Mouse (Mus musculus): ENCODE data around the gene Micall1.

Gene Micall1

DNA sequence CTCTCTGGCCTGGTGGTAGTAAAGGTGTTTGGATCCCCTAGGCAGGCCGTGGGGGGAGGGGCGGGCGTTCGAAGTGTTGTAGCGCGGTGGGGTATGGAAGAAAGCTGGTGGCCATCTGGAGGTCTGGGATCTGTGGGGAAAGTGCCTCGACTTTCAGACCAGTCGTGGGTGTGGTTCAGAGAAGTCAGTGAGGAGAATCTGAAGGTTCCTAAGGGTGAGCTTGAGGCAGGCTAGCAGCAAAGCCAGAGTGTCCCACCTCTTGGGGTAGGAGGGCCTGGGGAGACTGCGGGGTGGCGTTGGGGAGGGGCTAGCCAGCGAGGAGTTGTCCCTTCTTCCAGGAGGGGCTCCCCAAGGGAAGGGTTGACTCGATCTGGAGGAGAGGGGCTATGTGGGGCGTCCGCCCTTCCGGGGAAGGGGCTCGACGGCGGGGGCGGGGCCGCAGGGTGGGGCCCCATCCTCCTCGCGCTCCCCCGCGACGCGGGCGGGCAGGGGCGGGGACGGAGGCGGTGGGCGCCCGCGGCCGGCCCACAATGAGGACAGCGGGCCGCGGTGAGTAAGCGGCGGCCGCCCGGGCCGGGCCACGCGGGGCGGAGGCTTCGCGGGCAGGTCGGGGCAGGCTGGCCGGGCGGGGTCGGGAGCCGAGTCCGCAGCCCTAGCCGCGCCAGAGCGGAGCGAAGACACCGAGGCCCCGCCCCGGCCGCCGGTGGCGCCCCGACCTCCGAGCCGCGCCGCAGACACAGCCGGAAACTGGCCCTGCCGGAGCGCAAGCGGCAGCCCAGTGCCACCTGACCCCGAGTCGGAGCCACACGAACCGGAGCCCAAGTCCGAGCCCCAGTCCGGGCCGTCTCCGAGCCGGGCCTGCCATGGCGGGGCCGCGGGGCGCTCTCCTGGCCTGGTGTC is at the start of gene Micall1:
Gene Micall1, plus strand, starts transcription at position 478 of the 900 bp plus-strand sequence.
- DNase-seq: peak; percentile 75

DNA sequence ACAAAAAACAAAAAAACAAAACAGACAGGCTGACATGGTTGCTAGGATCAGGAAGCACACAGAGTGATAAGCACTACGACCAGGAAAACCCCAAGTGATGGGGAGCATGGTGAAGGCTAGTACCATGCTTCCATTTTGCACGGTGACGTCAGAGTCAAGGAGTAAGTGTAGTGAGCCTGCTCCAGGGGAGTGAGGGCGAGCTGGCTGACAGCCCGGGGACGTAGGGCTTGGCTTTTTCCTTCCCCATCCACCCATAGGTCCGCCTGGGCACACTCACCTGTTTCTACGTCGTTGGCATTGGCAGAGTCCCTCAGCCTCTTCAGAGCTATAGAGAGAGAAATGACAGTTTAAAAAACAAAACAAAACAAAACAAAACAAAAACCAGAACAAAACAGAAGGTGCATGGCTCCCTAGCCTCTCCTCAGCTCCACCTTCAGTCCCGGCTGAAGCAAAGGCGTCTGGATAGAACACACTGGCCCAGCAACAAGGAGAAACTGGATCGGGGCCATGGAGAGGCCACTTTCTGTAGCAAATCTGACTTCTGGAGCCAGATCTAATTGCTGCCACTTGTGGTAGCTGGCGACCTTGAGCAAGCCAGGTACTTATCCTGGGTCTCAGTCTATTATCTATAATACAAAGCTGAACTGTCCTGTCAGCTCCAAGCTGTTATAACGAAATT is 47.7 kb upstream of the Micall1 start:
- DNase-seq: no peak

DNA sequence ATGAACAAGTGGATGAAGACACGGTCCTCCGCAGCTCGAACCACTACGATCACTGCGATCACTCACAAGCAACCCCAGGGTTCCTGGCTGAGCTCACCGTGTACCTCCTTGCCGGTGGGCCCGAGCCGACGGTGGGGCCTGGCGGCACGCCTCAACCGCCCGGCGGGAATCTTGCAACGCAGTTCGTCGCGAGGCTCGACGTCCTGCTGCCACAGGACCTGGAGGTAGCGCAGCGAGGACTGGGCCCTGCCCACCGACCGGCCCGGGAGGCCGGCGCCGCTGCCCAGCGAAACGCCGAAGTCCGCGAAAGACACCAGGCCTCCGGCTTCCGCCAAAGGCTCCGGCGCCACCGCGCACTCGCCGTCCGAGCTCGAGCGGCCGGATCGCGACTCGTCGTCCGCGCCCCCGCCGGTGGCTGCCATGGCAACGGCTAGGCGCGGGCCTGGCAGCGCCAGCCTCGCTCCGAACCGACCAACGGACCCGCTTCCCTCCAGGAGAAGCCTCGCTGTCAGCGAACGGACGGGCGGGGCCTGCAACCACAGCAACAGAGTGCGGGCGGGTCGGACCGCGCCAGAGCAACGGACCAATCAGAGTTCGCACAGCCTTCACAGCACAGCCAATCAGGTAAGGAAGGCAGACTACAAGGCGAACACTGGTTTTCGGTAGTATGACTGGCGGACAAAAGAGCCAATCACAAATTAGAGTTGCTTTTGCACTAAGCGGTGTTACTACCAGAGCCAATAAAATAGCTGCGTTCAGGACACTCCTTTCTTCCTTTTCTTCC is 46.1 kb upstream of the Micall1 start, which contains the start of gene Ankrd54:
Gene Ankrd54, minus strand, starts transcription at position 518 of the 784 bp plus-strand sequence.
- peak; percentile 94 for DNase-seq

DNA sequence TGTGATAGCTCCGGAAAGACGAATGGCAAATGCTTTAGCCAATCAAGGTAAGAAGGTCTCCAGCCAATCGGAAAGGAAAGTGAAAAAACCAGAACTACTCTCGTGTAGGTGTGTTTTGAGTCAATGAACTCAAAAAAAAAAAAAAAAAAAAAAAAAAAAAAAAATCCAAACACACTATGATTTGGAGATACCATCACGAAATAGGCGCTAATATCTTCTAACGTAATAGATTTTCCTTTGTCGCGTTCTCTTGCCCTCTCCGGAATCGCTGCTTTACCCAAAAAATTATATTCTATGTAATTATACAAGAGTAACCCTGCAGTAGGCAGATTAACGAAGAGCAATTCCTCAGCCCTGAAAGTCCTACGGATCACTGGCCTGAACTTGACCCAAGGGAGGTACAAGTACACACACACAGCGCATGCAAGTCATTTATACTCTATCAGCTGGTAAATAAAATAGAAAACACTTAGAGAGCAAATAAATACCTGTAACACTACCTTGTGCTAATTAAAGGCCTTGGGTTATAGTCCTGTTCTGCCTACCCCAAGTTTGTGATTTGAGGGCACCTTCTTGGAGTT is 45.4 kb upstream of the Micall1 start:
- DNase-seq: no peak

DNA sequence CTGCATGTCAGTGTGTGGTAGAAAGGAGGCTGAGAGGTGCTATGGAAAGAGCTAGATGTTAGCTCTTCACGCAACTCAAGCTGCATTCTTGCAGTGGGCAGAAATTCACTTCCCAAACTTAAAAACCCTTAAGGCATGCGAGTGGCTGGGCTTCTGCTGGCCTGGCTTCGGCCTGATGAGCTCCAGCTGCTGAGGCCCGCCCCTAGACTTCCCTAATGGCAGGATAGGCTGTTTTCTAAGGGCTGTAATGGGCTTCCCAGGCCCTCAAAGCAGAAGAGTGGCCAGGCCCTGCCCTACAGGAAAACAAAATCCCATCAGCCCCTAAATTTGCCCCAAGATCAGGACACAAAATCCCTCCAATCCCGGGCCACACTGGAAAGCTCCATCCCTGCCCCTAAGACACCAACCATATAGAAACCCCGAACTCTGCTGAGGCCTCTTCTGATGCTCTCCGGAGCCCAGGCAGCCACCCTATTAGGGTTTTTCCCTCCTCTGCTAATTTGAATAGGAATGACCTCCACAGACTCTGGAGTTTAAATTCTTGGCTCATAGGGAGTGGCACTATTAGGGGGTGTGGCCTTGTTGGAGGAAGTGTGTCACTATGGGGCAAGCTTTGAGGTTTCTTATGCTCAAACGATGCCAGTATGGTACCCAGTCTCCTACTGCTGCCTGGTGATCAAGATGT is 43.5 kb upstream of the Micall1 start:
- DNase-seq: no peak

DNA sequence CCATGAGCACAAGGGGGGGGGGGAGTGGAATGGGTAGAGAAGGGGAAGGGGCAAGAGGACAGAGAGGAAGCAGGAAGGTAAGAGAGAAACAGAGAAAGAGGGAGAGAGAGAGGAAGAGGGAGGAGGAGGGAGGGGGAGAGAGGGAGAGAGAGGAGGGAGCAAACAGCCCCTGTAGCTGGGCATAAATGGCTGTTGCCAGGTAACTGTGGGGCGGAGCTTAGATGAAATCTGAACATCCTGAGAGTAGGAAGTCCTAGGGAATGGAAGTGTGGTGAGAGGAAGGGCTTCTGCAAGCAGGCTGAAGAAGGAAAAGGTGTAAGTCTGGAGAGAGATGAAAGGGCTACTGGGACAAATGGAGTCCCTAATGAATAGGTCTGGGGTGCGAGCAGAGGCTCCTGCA is 42.4 kb upstream of the Micall1 start:
- no peak for DNase-seq

DNA sequence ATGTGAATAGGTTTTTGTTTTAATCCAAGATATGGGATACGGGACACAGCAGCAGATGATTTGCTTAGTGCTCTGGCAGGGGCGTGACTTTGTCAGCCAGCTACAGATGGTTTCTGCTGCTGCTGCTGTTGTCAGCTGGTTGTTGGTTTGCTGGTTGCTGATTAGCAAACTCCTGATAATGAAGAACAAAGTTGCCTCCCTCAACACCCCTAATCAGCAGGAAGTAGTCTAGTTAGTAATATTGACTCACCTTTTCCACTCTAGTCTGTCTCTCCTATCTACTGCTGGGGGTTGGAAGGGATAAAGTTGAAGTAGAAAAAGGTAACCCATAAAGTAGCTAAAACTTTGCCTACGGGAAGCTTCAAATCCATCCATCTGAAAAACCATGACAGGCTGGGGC is 41.1 kb upstream of the Micall1 start:
- DNase-seq: no peak

DNA sequence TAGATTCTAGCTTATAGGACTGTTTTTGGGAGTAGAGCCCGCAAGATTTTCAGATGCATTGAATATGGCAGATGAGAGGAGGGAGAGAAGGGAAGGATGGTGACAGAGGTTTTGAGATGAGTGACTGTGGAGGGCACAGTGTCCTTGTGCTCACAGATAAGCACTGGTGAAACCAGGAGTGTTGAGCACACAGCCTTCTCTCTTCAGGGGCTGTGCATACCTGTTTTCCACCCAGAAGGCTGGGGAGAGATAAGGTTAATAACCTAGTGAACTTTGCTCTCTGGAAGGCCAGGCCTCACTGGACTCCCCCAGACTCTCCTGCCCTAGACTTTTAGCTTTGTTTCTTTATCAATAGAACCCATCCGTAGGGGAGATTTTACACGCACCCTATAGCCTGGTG is 40.3 kb upstream of the Micall1 start:
- DNase-seq: no peak

DNA sequence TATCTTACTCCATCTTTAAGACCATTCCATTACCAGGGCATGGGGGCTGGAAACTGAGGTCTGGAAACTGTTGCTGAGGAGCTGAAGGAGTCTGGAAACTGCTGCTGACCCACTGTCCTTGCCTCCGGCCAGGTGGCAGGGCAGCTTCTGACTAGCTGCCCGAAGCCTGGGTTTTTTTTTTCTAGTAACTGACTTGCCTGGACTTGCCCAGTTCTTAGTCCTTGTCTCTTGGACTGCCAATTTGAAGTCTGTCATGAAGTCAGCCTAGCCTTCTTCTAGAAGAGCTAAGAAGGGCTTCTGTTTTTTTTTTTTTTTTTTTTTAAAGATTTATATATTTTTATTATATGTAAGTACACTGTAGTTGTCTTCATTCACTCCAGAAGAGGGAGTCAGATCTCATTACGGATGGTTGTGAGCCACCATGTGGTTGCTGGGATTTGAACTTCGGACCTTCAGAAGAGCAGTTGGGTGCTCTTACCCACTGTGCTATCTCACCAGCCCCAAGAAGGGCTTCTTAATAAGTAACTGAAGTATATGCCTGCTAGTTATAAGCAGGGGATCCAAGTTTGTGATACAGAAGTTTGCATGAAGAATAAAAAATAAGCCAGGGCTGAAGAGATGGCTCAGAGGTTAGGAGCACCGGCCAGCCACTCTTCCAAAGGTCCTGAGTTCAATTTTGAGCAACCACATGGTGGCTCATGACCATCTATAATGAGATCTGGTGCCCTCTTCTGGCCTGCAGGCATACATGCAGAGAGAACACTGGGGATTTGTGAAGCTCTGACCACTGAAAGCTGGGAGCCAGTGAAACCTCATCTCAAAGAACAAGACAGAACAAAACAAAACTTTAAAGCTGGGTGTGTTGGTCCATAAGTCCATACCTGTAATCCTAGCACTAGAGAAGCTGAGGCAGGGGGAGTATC is 37.3 kb upstream of the Micall1 start:
- DNase-seq: peak; percentile 28

DNA sequence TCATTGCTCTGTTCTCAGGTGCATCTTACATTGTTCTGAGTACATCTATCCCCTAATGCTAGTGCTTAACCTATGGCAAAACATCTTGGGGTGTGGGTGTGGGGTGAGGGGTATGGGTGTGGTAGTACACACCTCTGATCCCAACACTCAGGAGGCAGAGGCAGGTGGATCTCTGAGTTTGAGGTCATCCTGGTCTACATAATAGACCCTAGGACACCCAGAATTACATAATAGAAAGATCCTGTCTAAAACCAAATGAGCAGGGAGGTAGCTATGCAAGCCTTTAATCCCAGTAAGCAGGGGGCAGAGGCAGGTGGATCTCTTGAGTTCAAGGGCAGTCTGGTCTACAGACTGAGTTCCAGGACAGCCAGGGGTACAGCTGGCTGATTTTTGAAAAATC is 34.9 kb upstream of the Micall1 start:
- DNase-seq: no peak

DNA sequence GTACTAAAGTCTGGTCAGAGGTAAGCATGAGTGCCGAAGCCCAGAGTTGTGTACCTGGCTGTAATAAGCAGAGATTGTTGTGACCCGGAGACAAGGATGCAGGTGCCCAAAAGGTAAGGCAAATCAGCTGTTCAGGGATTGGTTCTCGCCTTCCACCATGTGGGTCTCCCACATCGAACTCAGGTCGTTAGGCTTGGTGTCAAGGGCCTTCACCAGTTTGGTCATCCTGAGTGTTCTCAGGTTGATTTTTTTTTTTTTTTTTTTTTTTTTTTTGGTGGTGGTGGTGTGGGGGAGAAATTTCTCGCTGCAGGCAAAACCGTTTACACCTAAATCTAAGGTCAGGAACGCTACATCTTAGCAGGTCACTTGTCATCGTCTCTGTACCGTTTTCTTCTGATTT is 34.3 kb upstream of the Micall1 start:
- DNase-seq: no peak

DNA sequence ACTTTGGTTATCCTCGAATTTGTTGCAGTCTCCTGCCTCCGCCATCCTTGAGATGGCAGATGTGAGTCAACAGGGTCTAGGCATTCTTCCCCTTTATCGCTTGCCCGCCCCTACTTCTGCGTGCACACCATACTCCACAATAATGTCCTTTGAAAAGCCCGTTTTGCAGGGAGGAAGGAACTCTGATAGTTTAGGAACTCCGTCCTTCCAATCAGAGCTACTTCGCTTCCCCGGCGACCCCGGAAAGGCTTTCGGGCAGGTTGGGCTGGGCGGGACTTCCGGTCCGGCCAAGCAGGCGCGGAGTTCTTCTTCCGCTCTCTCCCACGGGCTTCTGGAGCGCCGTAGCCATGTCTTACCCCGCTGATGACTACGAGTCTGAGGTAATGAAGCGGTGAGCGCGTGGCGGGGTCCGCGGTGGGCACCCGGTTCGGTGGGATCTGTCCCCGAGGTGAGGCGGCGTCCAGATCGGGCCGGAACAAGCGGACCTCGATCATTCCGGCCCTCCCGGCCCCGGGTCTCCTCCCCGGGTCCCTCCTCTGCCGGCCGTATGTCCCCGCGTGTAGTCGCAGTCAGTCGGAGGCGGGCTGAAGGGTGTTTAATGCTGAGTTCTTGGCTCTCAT is 33.7 kb upstream of the Micall1 start, which contains the start of gene Eif3l:
Gene Eif3l, plus strand, starts transcription at position 267 of the 620 bp plus-strand sequence.
- DNase-seq: peak; percentile 85

DNA sequence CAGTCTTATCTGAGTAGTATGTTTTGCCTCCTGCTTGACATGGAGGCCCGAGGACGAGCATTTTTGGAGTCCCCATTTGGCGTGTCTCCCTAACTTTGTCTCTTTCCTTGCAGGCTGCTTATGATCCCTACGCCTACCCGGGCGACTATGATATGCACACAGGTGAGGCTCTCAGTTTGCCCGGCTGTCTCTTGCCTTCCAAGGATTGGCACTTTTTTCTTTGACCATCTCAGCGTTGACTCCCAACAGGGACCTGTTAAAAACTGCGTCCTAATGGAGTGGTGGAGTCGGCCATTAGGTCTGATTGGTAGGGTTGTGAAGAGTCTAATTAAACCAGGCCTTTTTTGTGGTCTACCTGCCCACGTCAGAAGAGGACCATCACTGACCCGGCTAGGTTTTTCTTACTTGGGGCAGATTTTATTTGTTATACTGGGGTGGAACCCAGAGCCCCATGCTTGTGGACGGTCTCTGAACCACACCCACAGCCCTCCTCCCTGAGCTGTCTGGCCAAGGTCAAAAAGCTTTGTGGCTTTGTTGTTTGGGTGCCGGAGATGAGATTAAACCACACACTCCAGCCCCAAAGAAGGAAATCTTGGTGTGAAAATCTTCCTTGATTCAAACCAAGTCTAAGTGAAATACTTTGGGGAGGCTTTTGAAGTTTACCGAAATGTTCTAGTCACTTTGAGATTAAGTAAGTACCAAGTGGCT is 32.9 kb upstream of the Micall1 start:
- no peak for DNase-seq

DNA sequence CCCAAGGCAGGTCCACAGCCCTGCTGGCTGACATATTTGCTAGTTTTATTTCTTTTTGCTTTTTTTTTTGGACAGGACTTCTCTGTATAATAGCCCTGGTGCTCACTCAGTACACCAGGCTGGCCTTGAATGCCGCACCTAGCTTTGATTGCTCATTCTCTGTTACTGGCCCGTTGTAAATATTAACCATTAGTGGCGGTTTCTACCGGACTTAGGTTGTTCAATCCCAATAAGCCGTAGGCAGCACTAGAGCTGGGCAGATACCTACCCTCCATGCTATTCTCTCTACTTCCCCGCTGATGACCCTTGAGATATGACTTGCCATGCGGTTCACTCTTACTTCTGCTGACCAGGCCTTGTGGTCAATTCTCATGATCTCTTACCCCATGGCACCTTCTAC is 29.1 kb upstream of the Micall1 start:
- DNase-seq: no peak

DNA sequence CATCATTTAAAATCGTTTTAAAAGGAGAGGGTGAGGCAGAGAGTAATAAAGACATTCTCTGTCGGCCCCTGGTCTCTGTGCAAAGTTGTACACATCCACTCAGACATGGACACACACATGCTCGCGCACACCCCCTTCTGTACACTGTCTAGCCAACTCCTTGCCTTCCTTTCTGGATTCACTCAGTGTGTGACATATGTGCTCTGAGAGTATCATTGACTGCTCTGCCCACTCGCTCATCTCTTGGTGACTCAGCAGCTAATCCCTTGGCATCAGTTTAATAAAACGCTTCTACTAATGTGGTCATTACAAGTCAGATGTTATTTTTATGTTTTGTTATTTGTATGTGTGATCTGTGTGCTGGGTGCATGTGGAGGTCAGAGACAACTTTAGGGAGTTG is 16.4 kb upstream of the Micall1 start:
- DNase-seq: no peak

DNA sequence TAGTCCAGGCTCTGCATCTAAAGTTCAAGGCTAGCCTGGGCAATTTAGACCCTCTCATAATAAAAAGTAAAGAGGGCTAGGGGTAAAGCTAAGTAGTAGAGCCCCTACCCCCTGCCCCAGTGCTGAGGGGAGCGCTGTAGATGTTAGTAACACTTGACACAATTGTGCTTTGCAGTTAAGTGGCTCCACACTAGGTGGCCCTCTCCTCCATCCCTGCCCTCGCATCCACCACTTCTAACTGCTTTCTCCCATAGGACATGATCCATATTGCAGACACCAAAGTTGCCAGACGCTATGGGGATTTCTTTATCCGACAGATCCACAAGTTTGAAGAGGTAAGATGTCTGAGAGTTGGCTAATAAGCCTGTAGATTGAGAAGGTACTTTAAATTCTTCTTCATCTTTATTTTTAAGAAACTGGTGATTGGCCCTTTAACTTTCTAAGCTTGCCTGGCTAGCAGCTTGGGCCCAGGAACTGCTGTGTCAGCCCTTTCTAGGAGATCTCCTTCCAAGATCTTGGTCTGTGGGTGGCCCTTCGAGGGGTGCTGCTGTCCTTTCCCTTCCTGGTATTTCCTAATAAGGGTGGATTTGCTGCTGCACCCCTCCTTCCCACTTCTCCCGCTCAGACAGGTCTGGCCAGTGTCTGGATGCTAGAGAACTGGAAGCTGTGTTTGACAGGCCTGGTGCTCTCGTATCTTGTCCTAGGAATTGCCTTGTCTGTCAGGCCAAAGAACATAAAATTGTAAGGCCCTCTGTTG is 15.4 kb upstream of the Micall1 start:
- no peak for DNase-seq

DNA sequence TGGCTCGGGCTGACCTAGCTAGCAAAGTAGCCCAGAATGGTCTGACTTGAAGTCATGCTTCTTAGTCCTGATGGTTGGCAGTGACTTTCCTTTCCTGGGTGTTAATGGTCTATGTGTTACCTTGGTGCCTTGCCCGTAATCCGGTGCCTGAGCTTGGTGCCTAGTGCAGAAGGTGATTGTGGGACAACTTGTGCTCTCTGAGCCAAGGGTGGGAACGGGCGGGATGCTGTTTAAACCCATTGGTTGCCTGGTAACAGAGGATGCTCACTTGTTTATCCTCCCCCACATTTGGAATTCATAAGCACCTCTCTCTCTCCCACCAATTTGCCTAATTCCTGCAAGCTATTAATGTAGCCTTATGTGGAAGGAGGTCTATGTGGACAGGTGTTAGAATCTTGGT is 13.2 kb upstream of the Micall1 start:
- no peak for DNase-seq

DNA sequence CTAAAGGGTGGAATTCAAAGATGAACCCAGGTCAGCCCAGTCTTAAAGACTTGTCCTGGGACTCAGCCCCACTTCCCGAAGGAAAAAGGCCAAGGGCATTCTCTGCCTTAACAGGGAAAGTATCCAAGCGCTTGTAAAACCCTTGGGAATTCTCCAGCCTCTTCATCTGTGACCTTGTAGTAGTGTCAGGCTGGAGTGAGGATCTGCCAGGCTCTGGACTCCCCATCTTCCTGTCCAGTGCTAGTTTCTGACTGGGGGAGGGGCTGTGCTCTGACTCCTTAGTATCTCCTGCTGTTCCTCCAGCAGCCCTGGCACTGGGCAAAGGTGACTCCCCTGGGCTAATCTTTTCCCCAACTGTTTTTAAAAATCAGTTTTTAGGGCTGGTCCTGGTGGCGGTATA is 12.1 kb upstream of the Micall1 start:
- DNase-seq: no peak

DNA sequence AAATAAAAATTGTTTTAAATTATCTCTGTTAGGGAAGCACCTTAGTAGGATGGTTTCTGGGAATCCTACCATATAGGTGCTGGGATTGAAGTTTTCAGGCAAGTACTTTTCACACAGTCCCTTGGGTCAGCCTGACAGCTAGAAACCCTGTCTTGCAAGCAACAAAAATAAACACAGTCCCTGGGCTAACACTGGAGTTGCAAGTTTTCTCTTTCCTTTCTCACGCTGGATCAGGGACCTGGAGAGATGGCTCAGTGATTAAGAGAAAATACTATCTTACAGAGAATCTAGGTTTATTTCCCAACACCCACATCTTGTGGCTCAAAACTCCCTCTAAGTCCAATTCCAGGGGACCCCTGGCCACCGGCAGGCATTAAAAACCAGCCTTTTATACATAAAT is 11.6 kb upstream of the Micall1 start:
- no peak for DNase-seq

Measured in thymus, postnatal 25 days (tissue).